Mouse (Mus musculus) lung, postnatal 0 days (tissue): Measurements from ENCODE around the gene Tcf20. TPM values are rescaled to one million over a fixed set of nuclear protein-coding genes. Genes with fewer than 3 reads are reported as not detected.
A peak's percentile ranks its signal among the peaks of the same experiment; 100 is the strongest.

Source experiments
- ATAC-seq: fragments of 200-750 bp; cut with Nextera tagmentation; 2 replicates; pipeline ENCODE4 v1.8.0; 2017; ENCODE audit warnings: moderate library complexity
- DNase-seq: peaks from one replicate; pipeline ENCODE4 v3.0.0-alpha.2; 2016; ENCODE audit warnings: low spot score
- H3K27ac ChIP-seq: fragments of 300-500 bp; sonication (generic); 2 replicates; pipeline ENCODE4 v1.5.1; 2014; ENCODE audit warnings: antibody characterized with exemption, mild to moderate bottlenecking, low read length, mixed read lengths
- H3K27me3 ChIP-seq: fragments of 300-500 bp; sonication (generic); replicated peaks from 2 replicates; pipeline ENCODE4 v1.6.1; 2014; ENCODE audit warnings: low read length, mixed read lengths; ENCODE audit not compliant: insufficient read depth
- H3K36me3 ChIP-seq: fragments of 300-500 bp; sonication (generic); 2 replicates; pipeline ENCODE4 v1.6.1; 2014; ENCODE audit warnings: low read length, mixed read lengths; ENCODE audit not compliant: insufficient read depth
- H3K4me1 ChIP-seq: fragments of 300-500 bp; sonication (generic); 2 replicates; pipeline ENCODE4 v1.6.1; 2014; ENCODE audit warnings: antibody characterized with exemption, low read depth, low read length, mixed read lengths; ENCODE audit not compliant: insufficient read depth
- H3K4me2 ChIP-seq: fragments of 300-500 bp; sonication (generic); replicated peaks from 2 replicates; pipeline ENCODE4 v1.6.1; 2014; ENCODE audit warnings: low read depth, mild to moderate bottlenecking, low read length, moderate library complexity, mixed read lengths
- H3K4me3 ChIP-seq: fragments of 300-500 bp; sonication (generic); 2 replicates; pipeline ENCODE4 v1.5.1; 2014; ENCODE audit warnings: low read depth, low read length
- H3K9ac ChIP-seq: fragments of 300-500 bp; sonication (generic); replicated peaks from 2 replicates; pipeline ENCODE4 v1.6.1; 2014; ENCODE audit warnings: low read depth, mild to moderate bottlenecking
- H3K9me3 ChIP-seq: fragments of 300-500 bp; sonication (generic); 2 replicates; pipeline ENCODE4 v1.6.1; 2016; ENCODE audit warnings: low read length, mixed read lengths
- CTCF ChIP-seq: IDR thresholded peaks from 2 replicates; pipeline ENCODE4 v1.5.1; 2016; ENCODE audit warnings: antibody characterized with exemption, mild to moderate bottlenecking
- EP300 ChIP-seq: IDR thresholded peaks from 2 replicates; pipeline ENCODE4 v1.6.1; 2016; ENCODE audit warnings: antibody characterized with exemption, mild to moderate bottlenecking, control low read depth
- WGBS: fragments of 180-500 bp; shearing (Covaris S2); extraction: QIAGEN DNeasy Blood & Tissue Kit; methylation state at CpG from one replicate; pipeline ENCODE4 v1.1.7; 2014; 5-methylcytosine and 5-hydroxymethylcytosine counted together
- polyA plus RNA-seq: library from polyadenylated mRNA; unstranded; fragments of >200 nt; fragmentation: Nextera tagmentation; extraction: Ambion mirVana; gene quantifications from 2 replicates; pipeline ENCODE4 v1.2.1, GENCODE M21; 2015

The Tcf20 gene
- polyA plus RNA-seq, 1 experiment from 2014 or later = 6.1 TPM

DNA sequence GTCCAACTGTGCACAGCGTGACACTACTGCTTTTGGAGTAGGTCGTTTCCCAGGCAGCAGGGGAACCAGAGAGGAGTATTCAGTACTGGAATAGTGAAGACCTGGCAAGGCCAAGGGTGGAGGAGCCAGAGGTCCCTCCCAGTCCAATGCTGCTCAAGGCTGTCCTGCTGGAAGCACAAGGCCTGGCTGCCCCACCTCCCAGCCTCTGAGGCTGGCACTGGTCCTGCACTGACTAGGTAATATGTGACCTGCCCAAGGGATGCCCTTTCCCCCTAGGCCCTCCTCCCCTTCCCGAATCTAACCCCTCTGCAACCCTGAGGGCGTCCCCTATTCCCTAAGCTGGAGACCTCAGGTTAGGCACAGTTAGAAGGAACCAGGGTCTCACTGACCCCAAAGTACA, 25.1 kb downstream of the Tcf20 start:
- Histone ChIP-seq H3K9ac (no peak overlapping the region), H3K4me2 (no peak overlapping the region), H3K27me3 (peaks cover 19% of the 10 kb centered on the region), H3K27ac (no peak overlapping the region), H3K9me3 (no peaks in the 10 kb centered on the region), H3K4me1 (0 out of 2 replicates have a peak, but pooled peaks cover 5% of the 10 kb centered on the region), H3K36me3 (no peaks in the 10 kb centered on the region), H3K4me3 (no peak overlapping the region)
- 56% methylated on average over 4 of the region's 4 CpGs for WGBS
- ATAC-seq (no peak), DNase-seq (no peak)
- TF ChIP-seq EP300 (no peak), CTCF (no peak)

DNA sequence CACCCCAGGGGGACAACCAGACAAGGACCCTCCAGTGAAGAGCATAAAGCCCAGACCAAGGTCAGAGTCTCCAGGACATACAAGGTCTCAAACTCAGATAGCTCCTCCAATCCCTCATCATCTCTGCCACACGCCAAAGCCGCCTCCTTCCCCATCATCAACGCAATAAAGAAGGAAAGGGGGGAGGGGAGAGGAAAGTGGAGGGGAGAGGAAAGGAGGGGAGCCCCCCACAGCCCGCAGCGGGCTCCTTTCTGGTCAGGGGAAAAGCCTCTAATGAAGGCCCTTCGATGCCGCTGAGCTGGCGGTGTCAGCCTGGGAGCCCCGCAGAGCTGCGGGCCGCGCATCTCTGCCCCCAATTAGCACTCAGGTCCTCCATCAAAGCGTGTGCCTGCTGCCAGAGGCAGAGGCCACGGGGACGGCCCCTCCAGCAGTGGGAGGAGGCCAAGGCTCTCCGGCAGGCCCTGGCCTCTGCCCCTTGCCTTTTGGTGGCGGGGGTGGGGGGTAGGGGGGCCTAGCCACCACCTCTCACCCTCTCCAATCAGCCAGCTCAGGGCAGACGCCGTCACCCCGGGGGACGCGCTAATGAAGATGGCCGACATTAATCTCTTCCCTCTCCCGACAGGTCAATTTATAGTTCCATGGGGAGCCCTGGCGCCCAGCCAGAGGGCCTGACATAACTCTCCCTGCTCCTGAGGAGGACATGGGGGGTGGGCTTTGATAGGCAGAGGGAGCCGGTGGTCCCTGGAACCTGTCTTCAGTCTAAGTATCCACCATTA, 26.7 kb downstream of the Tcf20 start:
- ATAC-seq (no peak), DNase-seq (no peak)
- Histone ChIP-seq H3K27ac (no peak overlapping the region), H3K27me3 (peaks cover 19% of the 10 kb centered on the region), H3K4me2 (no peak overlapping the region), H3K36me3 (no peaks in the 10 kb centered on the region), H3K4me1 (0 out of 2 replicates have a peak, but pooled peaks cover 5% of the 10 kb centered on the region), H3K9me3 (no peaks in the 10 kb centered on the region), H3K9ac (no peak overlapping the region), H3K4me3 (no peak overlapping the region)
- WGBS = 9% methylated on average over 25 of the region's 26 CpGs
- TF ChIP-seq CTCF (no peak), EP300 (no peak)

DNA sequence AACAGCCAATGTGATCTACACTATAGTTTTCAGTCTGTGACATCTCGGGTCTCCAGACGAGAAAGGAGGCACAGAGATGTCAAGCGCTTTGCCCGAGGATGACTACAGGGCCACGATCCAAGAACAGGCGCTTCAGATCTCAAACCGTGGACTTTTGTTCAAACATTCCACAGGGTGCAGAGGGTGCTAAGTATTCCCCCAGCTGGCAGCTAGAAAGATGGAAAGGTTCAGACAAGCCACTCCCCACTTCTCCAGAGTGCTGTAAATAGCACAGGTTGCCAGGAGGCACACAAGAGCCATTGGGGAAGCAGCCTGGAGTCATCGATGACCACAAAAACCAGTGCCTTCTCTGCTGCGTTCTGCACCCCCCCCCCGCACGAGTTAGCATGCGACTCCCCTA, 28.5 kb downstream of the Tcf20 start:
- TF ChIP-seq CTCF = no peak; the same call in 1 of the 2 replicates
- TF ChIP-seq EP300 = no peak
- peaks cover 16% of the 10 kb centered on the region for H3K27me3 ChIP-seq
- H3K4me3 ChIP-seq = no peak overlapping the region
- H3K9ac ChIP-seq = no peak overlapping the region
- H3K4me1 ChIP-seq = 0 out of 2 replicates have a peak, but pooled peaks cover 5% of the 10 kb centered on the region
- peak; percentile 74 for DNase-seq
- peak; percentile 50; the same call in 1 of the 2 replicates for ATAC-seq
- no peak overlapping the region for H3K4me2 ChIP-seq
- WGBS = 45% methylated on average over 12 of the region's 12 CpGs
- H3K36me3 ChIP-seq = no peaks in the 10 kb centered on the region
- no peak overlapping the region for H3K27ac ChIP-seq
- no peaks in the 10 kb centered on the region for H3K9me3 ChIP-seq

- no peak overlapping the region for H3K27ac ChIP-seq
- WGBS = 17% methylated on average over 16 of the region's 16 CpGs
- no peaks in the 10 kb centered on the region for H3K9me3 ChIP-seq
- H3K4me2 ChIP-seq = peak overlapping the region; percentile 30; the same call in 1 of the 2 replicates
- DNase-seq = peak; percentile 14
- H3K27me3 ChIP-seq = peaks cover 13% of the 10 kb centered on the region; the same call in 1 of the 2 replicates
- TF ChIP-seq EP300 (no peak), CTCF (no peak)
- H3K4me1 ChIP-seq = 0 out of 2 replicates have a peak, but pooled peaks cover 5% of the 10 kb centered on the region
- H3K36me3 ChIP-seq = no peaks in the 10 kb centered on the region
- no peak overlapping the region for H3K9ac ChIP-seq
- ATAC-seq = no peak
- no peak overlapping the region for H3K4me3 ChIP-seq
These were observed 29.4 kb downstream of the Tcf20 start for GRCm38 (mm10) chr15:82958253-82958701.

DNA sequence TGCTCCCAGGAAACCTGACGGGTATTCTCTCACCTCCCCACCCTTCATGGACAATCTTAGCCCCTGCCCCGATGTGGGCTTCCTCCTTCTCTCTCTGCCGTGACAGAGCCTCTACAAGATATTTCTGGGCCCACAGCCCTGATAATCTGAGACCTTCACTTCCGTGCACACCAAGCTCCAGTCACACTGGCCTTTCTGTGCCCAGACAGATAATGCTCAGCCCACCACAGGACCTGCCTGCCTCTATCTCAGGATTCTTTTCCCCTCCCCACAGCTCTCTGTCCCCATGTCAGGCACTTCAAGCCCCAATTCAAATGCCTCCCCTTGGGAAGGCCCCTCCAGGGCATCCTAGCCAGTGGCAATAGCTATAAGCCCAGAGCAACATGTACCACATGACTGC, 31.0 kb downstream of the Tcf20 start:
- no peak overlapping the region for H3K4me2 ChIP-seq
- 0 out of 2 replicates have a peak, but pooled peaks cover 5% of the 10 kb centered on the region for H3K4me1 ChIP-seq
- no peak overlapping the region for H3K27ac ChIP-seq
- H3K9me3 ChIP-seq = no peaks in the 10 kb centered on the region
- H3K4me3 ChIP-seq = no peak overlapping the region
- no peak for TF ChIP-seq CTCF
- TF ChIP-seq EP300 = no peak
- no peaks in the 10 kb centered on the region for H3K36me3 ChIP-seq
- 74% methylated on average over 4 of the region's 4 CpGs for WGBS
- peaks cover 8% of the 10 kb centered on the region; the same call in 1 of the 2 replicates for H3K27me3 ChIP-seq
- ATAC-seq (no peak), DNase-seq (no peak)
- H3K9ac ChIP-seq = no peak overlapping the region

GRCm38 (mm10) chr15:82956310-82956709, 31.4 kb downstream of the Tcf20 start:
- H3K27ac ChIP-seq = no peak overlapping the region
- H3K4me3 ChIP-seq = no peak overlapping the region
- 83% methylated on average over 3 of the region's 3 CpGs for WGBS
- no peak overlapping the region for H3K9ac ChIP-seq
- ATAC-seq = no peak
- TF ChIP-seq CTCF = no peak
- TF ChIP-seq EP300 = no peak
- no peak for DNase-seq
- H3K9me3 ChIP-seq = no peaks in the 10 kb centered on the region
- peaks cover 8% of the 10 kb centered on the region; the same call in 1 of the 2 replicates for H3K27me3 ChIP-seq
- H3K36me3 ChIP-seq = no peaks in the 10 kb centered on the region
- H3K4me1 ChIP-seq = 0 out of 2 replicates have a peak, but pooled peaks cover 5% of the 10 kb centered on the region
- H3K4me2 ChIP-seq = no peak overlapping the region
